Mouse (Mus musculus): Measurements from ENCODE around the gene Rabgap1l. TPM values are rescaled to one million over a fixed set of nuclear protein-coding genes. Genes with fewer than 3 reads are reported as not detected.
A peak's percentile ranks its signal among the peaks of the same experiment; 100 is the strongest.

The Rabgap1l gene
- total and polyA plus RNA-seq, 3 experiments = 19.0 to 68.4 (median 67.6) TPM

DNA sequence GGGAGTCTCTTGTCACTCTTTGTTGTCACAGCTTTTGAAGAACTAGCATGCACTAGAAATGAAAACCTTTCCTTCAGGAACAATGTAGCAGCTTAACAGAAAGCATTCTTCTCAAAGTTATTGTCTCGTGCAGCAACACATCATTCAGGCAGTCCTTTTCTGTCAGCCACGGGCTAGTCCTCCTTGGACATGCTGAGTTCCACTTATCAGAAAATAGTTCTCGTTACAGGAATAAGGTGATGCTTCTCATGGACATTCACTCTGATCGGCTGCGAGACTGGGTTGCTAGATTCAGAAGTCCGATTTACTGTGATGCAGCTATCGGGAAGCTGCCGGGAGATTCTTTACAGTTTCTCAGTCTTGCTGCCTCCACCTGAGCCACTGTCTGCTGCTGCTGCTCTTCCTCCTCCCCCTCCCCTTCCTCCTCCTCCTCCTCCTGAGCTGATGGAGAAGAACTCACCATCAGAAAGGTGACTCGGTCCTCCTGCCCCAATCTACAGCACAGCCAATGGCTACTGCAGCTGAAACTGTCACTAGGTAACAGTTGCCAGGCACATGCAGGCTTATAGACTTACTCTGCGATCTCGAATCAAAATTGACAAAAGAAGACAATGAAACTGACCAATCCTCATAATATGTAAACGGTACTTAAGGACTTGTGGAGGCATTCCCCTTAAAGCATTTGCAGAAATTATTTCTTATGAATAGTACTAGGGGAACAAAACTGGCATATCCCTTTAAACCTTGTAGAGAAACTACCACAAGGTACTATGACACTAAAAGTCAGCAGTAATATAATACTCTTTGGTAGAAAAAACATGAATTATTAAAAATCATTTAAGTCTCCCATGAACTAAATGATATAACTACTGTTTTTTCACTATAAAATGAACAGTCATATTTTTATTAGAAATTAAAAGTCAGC lies 213.4 kb downstream of the Rabgap1l start:
- intact Hi-C loops (cut with DNase I) = no loop called here
- H3K9ac ChIP-seq (ENCODE audit: low read depth, low read length) = no peak overlapping the region
- no peaks in the 10 kb centered on the region for H3K27me3 ChIP-seq (ENCODE audit: control insufficient read depth, insufficient read depth, low read length)
- no peak overlapping the region for H3K4me3 ChIP-seq
- no peak for DNase-seq
- H3K4me1 ChIP-seq (ENCODE audit: control insufficient read depth, insufficient read depth, low read length) = no peaks in the 10 kb centered on the region
- H3K79me2 ChIP-seq (replicated peaks; ENCODE audit: control insufficient read depth, insufficient read depth, low read length) = no peaks in the 10 kb centered on the region
- TF ChIP-seq POLR2A (IDR thresholded peaks at IDR 0.05; ENCODE audit: insufficient read depth, low read depth, low read length) (no peak), EP300 (IDR thresholded peaks at IDR 0.05; ENCODE audit: insufficient read depth, low read depth, low read length) (no peak), CTCF (IDR thresholded peaks at IDR 0.05) (no peak)
- 72% methylated on average over 12 of the region's 12 CpGs for WGBS
- H3K27ac ChIP-seq = no peak overlapping the region
- H3K36me3 ChIP-seq (ENCODE audit: control insufficient read depth, insufficient read depth, low read length) = no peaks in the 10 kb centered on the region

DNA sequence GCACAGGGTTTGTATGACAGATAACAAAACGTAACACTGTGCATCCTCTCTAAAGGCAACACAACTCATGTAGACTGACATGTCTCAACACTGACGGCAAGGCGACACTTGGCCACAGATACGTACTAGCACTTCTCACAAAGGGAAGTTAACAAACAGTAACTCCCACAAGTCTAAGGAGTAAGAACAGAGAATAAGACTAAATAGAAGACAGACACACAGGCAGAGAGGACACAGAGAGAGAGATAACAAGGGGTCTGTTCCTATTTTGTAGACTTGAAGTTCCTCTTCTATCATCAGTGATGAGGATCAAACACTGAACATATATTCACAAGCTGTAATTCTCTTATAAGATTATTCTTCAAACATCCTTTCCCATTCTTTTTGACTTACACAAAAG lies 216.9 kb downstream of the Rabgap1l start:
- Histone ChIP-seq H3K36me3 (ENCODE audit: control insufficient read depth, insufficient read depth, low read length) (no peaks in the 10 kb centered on the region), H3K79me2 (replicated peaks; ENCODE audit: control insufficient read depth, insufficient read depth, low read length) (no peaks in the 10 kb centered on the region), H3K4me1 (ENCODE audit: control insufficient read depth, insufficient read depth, low read length) (no peaks in the 10 kb centered on the region), H3K9ac (ENCODE audit: low read depth, low read length) (no peak overlapping the region), H3K4me3 (no peak overlapping the region), H3K27ac (no peak overlapping the region), H3K27me3 (ENCODE audit: control insufficient read depth, insufficient read depth, low read length) (no peaks in the 10 kb centered on the region)
- no peak for DNase-seq
- TF ChIP-seq EP300 (IDR thresholded peaks at IDR 0.05; ENCODE audit: insufficient read depth, low read depth, low read length) = no peak
- TF ChIP-seq POLR2A (IDR thresholded peaks at IDR 0.05; ENCODE audit: insufficient read depth, low read depth, low read length) = no peak
- TF ChIP-seq CTCF (IDR thresholded peaks at IDR 0.05) = no peak
- intact Hi-C loops (cut with DNase I) = no loop called here
- 78% methylated on average over 4 of the region's 4 CpGs for WGBS

DNA sequence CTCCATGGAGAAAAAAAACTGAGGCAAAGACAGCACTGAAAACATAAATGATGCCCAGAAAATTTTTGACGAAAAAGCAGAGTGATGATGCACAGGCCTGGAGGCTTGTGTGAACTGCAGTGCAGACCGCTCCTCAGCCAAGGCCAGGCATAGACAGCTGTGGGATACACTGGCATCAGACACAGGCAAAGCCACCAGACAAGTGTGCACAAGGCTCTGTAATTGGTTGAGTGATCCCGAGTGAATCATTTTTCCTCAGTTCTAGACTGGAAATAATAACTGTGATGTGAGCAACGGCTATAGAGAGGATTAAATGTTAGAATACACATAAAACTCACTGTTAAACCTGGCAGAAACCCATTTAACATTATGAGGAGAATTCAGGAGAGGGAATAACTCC lies 219.0 kb downstream of the Rabgap1l start:
- no peak overlapping the region for H3K4me3 ChIP-seq
- H3K27ac ChIP-seq = no peak overlapping the region
- DNase-seq = no peak
- no peak for TF ChIP-seq EP300 (IDR thresholded peaks at IDR 0.05; ENCODE audit: insufficient read depth, low read depth, low read length)
- TF ChIP-seq POLR2A (IDR thresholded peaks at IDR 0.05; ENCODE audit: insufficient read depth, low read depth, low read length) = no peak
- no peaks in the 10 kb centered on the region for H3K27me3 ChIP-seq (ENCODE audit: control insufficient read depth, insufficient read depth, low read length)
- 88% methylated on average over 4 of the region's 4 CpGs for WGBS
- no peaks in the 10 kb centered on the region for H3K4me1 ChIP-seq (ENCODE audit: control insufficient read depth, insufficient read depth, low read length)
- no peak overlapping the region for H3K9ac ChIP-seq (ENCODE audit: low read depth, low read length)
- no peaks in the 10 kb centered on the region for H3K36me3 ChIP-seq (ENCODE audit: control insufficient read depth, insufficient read depth, low read length)
- intact Hi-C loops (cut with DNase I) = no loop called here
- H3K79me2 ChIP-seq (replicated peaks; ENCODE audit: control insufficient read depth, insufficient read depth, low read length) = no peaks in the 10 kb centered on the region

DNA sequence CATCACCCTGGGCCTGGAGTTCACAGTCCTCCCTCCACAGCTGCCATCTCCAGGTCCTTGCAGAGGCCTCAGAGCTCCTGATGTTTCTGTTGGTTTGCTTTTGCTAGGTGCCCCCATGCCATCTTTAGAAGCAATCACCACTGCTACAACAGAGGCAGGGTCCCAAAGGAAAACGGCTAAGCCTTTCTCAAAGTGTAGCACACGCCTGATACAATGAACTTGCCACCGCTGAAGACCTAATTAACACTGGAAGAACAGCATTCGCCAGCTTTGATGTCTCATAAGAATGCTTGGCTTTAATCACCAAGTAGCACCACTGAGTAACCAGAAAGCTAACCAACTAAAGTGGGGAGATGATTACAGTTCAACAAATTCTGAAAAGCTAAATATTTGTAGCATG lies 226.6 kb downstream of the Rabgap1l start:
- no peak for DNase-seq
- H3K4me1 ChIP-seq (ENCODE audit: control insufficient read depth, insufficient read depth, low read length) = no peaks in the 10 kb centered on the region
- no peaks in the 10 kb centered on the region for H3K79me2 ChIP-seq (replicated peaks; ENCODE audit: control insufficient read depth, insufficient read depth, low read length)
- intact Hi-C loops (cut with DNase I) = no loop called here
- no peaks in the 10 kb centered on the region for H3K36me3 ChIP-seq (ENCODE audit: control insufficient read depth, insufficient read depth, low read length)
- H3K27ac ChIP-seq = no peak overlapping the region
- 82% methylated on average over 4 of the region's 4 CpGs for WGBS
- no peaks in the 10 kb centered on the region for H3K27me3 ChIP-seq (ENCODE audit: control insufficient read depth, insufficient read depth, low read length)
- TF ChIP-seq EP300 (IDR thresholded peaks at IDR 0.05; ENCODE audit: insufficient read depth, low read depth, low read length) (no peak), POLR2A (IDR thresholded peaks at IDR 0.05; ENCODE audit: insufficient read depth, low read depth, low read length) (no peak), CTCF (IDR thresholded peaks at IDR 0.05) (no peak)
- no peak overlapping the region for H3K4me3 ChIP-seq
- H3K9ac ChIP-seq (ENCODE audit: low read depth, low read length) = no peak overlapping the region

GRCm38 (mm10) chr1:160561381-160561780 lies 231.6 kb downstream of the Rabgap1l start:
- Histone ChIP-seq H3K4me3 (no peak overlapping the region), H3K9ac (ENCODE audit: low read depth, low read length) (no peak overlapping the region), H3K27me3 (ENCODE audit: control insufficient read depth, insufficient read depth, low read length) (no peaks in the 10 kb centered on the region), H3K36me3 (ENCODE audit: control insufficient read depth, insufficient read depth, low read length) (no peaks in the 10 kb centered on the region), H3K79me2 (replicated peaks; ENCODE audit: control insufficient read depth, insufficient read depth, low read length) (no peaks in the 10 kb centered on the region), H3K4me1 (ENCODE audit: control insufficient read depth, insufficient read depth, low read length) (no peaks in the 10 kb centered on the region), H3K27ac (no peak overlapping the region)
- DNase-seq = no peak
- TF ChIP-seq EP300 (IDR thresholded peaks at IDR 0.05; ENCODE audit: insufficient read depth, low read depth, low read length) (no peak), POLR2A (IDR thresholded peaks at IDR 0.05; ENCODE audit: insufficient read depth, low read depth, low read length) (no peak), CTCF (IDR thresholded peaks at IDR 0.05) (peak; percentile 75)
- intact Hi-C loops (cut with DNase I) = no loop called here
- WGBS = 80% methylated on average over 1 of the region's 1 CpGs

- no peak overlapping the region for H3K27ac ChIP-seq
- 32% methylated on average over 1 of the region's 1 CpGs for WGBS
- TF ChIP-seq POLR2A (IDR thresholded peaks at IDR 0.05; ENCODE audit: insufficient read depth, low read depth, low read length) (no peak), EP300 (IDR thresholded peaks at IDR 0.05; ENCODE audit: insufficient read depth, low read depth, low read length) (no peak), CTCF (IDR thresholded peaks at IDR 0.05) (no peak)
- H3K36me3 ChIP-seq (ENCODE audit: control insufficient read depth, insufficient read depth, low read length) = peaks cover 3% of the 10 kb centered on the region; the same call in 1 of the 2 replicates
- no peaks in the 10 kb centered on the region for H3K27me3 ChIP-seq (ENCODE audit: control insufficient read depth, insufficient read depth, low read length)
- H3K4me1 ChIP-seq (ENCODE audit: control insufficient read depth, insufficient read depth, low read length) = peaks cover 1% of the 10 kb centered on the region
- no peak overlapping the region for H3K4me3 ChIP-seq
- H3K9ac ChIP-seq (ENCODE audit: low read depth, low read length) = no peak overlapping the region
- no peaks in the 10 kb centered on the region for H3K79me2 ChIP-seq (replicated peaks; ENCODE audit: control insufficient read depth, insufficient read depth, low read length)
- no peak for DNase-seq
- intact Hi-C loops (cut with DNase I) = loop anchor here (10.0 kb wide), 1 partner anchor 484 kb away; the partner anchor contains the start of gene Zbtb37
These were observed 242.4 kb downstream of the Rabgap1l start for GRCm38 (mm10) chr1:160550636-160551035.
